Mouse (Mus musculus) MEL (cell line): Measurements from ENCODE around the gene Gsg1l.

Source experiments
- CTCF ChIP-seq, 3 experiments: IDR thresholded peaks in 2 of 3; conservative IDR thresholded peaks in 1 of 3; 2 replicates each; pipeline ENCODE4 v1.5.1; 2011 to 2012; ENCODE audit warnings: low read length in 3 of 3, low read depth in 2 of 3, mild to moderate bottlenecking in 2 of 3, improper control_type of control experiment in 1 of 3, inconsistent platforms in 1 of 3, mixed read lengths in 1 of 3, moderate library complexity in 1 of 3; ENCODE audit not compliant: control insufficient read depth in 1 of 3, insufficient read depth in 1 of 3, poor library complexity in 1 of 3, severe bottlenecking in 1 of 3
- EP300 ChIP-seq, 2 experiments: IDR thresholded peaks; 2 replicates each; pipeline ENCODE4 v1.6.1; 2011; ENCODE audit warnings: improper control_type of control experiment in 2 of 2, low read length in 2 of 2, low read depth in 1 of 2, mild to moderate bottlenecking in 1 of 2
- UBTF ChIP-seq: IDR thresholded peaks from 2 replicates; pipeline ENCODE4 v1.6.1; 2012; ENCODE audit warnings: low read depth, mild to moderate bottlenecking, inconsistent platforms, low read length, improper control_type of control experiment, moderate library complexity, borderline replicate concordance; ENCODE audit not compliant: insufficient read depth
- USF2 ChIP-seq, 2 experiments: IDR thresholded peaks; 2 replicates each; pipeline ENCODE4 v1.6.1; 2011 to 2012; ENCODE audit warnings: improper control_type of control experiment in 2 of 2, low read length in 2 of 2, borderline replicate concordance in 1 of 2, inconsistent platforms in 1 of 2, low read depth in 1 of 2, mild to moderate bottlenecking in 1 of 2; ENCODE audit not compliant: insufficient read depth in 1 of 2
- ZMIZ1 ChIP-seq: IDR thresholded peaks from 2 replicates; pipeline ENCODE4 v1.6.1; 2012; ENCODE audit warnings: low read depth, mild to moderate bottlenecking, inconsistent platforms, low read length, improper control_type of control experiment, moderate library complexity
- ZNF384 ChIP-seq: IDR thresholded peaks from 2 replicates; pipeline ENCODE4 v1.6.1; 2012; ENCODE audit warnings: low read depth, mild to moderate bottlenecking, inconsistent platforms, low read length, improper control_type of control experiment

DNA sequence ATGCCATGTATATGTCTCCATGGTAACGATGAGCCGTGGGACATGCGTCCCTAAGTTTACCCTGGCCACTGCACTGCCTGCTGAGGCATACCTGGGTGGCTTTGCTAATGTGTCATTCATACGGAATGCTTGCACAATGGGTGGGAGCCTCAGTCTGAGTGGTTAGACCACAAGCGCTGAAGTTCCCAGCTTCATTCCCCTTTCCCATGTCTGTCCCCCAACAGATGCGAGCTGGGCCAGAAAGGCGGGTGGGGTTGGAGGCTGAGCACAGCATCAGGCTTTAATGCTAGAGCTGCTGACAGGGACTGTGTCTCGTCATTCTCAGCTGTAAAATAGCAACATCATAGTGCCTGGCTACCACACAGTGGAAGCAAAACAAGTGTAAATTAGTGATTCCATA, 136.3 kb downstream of the Gsg1l start:
- TF ChIP-seq USF2 (IDR thresholded peaks at IDR 0.05; ENCODE audit: borderline replicate concordance in 1 of 2, insufficient read depth in 1 of 2, low read depth in 1 of 2, low read length in 2 of 2) (no peak), CTCF (IDR thresholded peaks at IDR 0.05 in 2 of 3, conservative IDR thresholded peaks at IDR 0.05 in 1 of 3; ENCODE audit: control insufficient read depth in 1 of 3, insufficient read depth in 1 of 3, low read depth in 2 of 3, low read length in 3 of 3, poor library complexity in 1 of 3, severe bottlenecking in 1 of 3) (no peak), ZNF384 (no peak), ZMIZ1 (no peak), EP300 (IDR thresholded peaks at IDR 0.05; ENCODE audit: low read depth in 1 of 2, low read length in 2 of 2) (no peak), UBTF (no peak)
